ENCODE assay signal across 9 mouse cellular contexts in the genomic region with DNA sequence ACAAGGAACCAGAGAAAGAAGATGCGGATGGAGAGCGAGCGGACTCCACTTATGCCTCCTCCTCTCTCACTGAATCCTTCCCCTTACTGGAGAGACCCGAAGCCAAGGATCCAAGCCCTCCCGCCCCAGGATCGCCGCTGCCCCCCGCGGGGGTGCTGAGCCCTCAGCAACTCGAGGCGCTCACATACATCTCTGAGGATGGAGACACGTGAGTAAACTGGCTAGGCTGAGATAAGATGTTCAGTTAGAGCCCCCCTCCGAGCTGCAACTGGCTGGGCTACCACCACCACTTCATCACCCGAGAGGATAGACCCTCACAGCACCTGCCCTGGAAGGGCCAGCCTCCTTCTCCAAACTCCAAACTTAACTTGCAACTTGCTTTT. TPM values are rescaled to one million over a fixed set of nuclear protein-coding genes. Genes with fewer than 3 reads are reported as not detected.
DNase-seq lines count a peak whose midpoint lies in the region; ATAC-seq and TF ChIP-seq lines count a peak whose summit lies in the region.
"Had no signal": no experiment of that assay in that cellular context is flagged by ENCODE, and none has a peak within 500 bp of the region (broad histone marks: within the 10 kb centered on the region; RNA-seq: fewer than 3 reads in every experiment).

No protein-coding gene starts in this region.

- intact Hi-C loops in left cerebral cortex, adult 2 months (cut with DNase I), result no loop called here

- 4% methylated on average over 14 of the region's 14 CpGs for WGBS in embryonic facial prominence, embryonic 13.5 days
- 1% methylated on average over 14 of the region's 14 CpGs for WGBS in intestine, embryonic 14.5 days

- H3K36me3 ChIP-seq in embryonic facial prominence, embryonic 13.5 days, result peaks cover 3% of the 10 kb centered on the region; the same call in 1 of the 2 replicates
- no peaks in the 10 kb centered on the region for H3K36me3 ChIP-seq in intestine, embryonic 14.5 days (ENCODE audit: control insufficient read depth, insufficient read depth, low read length)

- peaks cover 25% of the 10 kb centered on the region for H3K27me3 ChIP-seq in embryonic facial prominence, embryonic 13.5 days
- H3K27me3 ChIP-seq in intestine, embryonic 14.5 days (replicated peaks; ENCODE audit: control insufficient read depth, insufficient read depth, low read length), result peaks cover 8% of the 10 kb centered on the region; the same call in 1 of the 2 replicates

- DNase-seq in left cerebral cortex, adult 2 months (ENCODE audit: extremely low spot score in 1 of 2, low spot score in 2 of 2), result no peak
- DNase-seq in left cerebral cortex, adult 9 months (ENCODE audit: low spot score in 2 of 2), result no peak
- DNase-seq in intestine, embryonic 14.5 days (ENCODE audit: low spot score), result no peak
- peak; percentile 53 for DNase-seq in neural tube, embryonic 10.5 days (ENCODE audit: extremely low spot score, low spot score)
- DNase-seq in layer of hippocampus, adult 8-10 months (ENCODE audit: low spot score in 2 of 2), result no peak
- no peak for DNase-seq in frontal cortex, postnatal 36 days (ENCODE audit: low spot score in 2 of 2)
- no peak for DNase-seq in kidney, postnatal 10 days

- no peak for TF ChIP-seq CTCF in left cerebral cortex, adult 2 months (IDR thresholded peaks at IDR 0.05)

- peak overlapping the region; percentile 82 for H3K9ac ChIP-seq in embryonic facial prominence, embryonic 13.5 days
- peak overlapping the region; percentile 55 for H3K9ac ChIP-seq in intestine, embryonic 14.5 days (ENCODE audit: low read length)

- H3K4me3 ChIP-seq in left cerebral cortex, adult 2 months, result peak overlapping the region; percentile 71
- H3K4me3 ChIP-seq in embryonic facial prominence, embryonic 13.5 days, result peak overlapping the region; percentile 68
- peak overlapping the region; percentile 59 for H3K4me3 ChIP-seq in intestine, embryonic 14.5 days (ENCODE audit: low read depth, low read length)

- no peaks in the 10 kb centered on the region for H3K9me3 ChIP-seq in embryonic facial prominence, embryonic 13.5 days
- no peaks in the 10 kb centered on the region for H3K9me3 ChIP-seq in intestine, embryonic 14.5 days (ENCODE audit: control insufficient read depth, low read length)

- H3K4me1 ChIP-seq in embryonic facial prominence, embryonic 13.5 days, result peaks cover 34% of the 10 kb centered on the region
- peaks cover 8% of the 10 kb centered on the region; the same call in 1 of the 2 replicates for H3K4me1 ChIP-seq in intestine, embryonic 14.5 days (replicated peaks; ENCODE audit: control insufficient read depth, insufficient read depth, low read length)

- H3K27ac ChIP-seq in left cerebral cortex, adult 2 months, result no peak overlapping the region
- no peak overlapping the region for H3K27ac ChIP-seq in embryonic facial prominence, embryonic 13.5 days
- no peak overlapping the region for H3K27ac ChIP-seq in intestine, embryonic 14.5 days (ENCODE audit: low read depth)

- no peak for ATAC-seq in embryonic facial prominence, embryonic 13.5 days (ENCODE audit: insufficient number of reproducible peaks, insufficient read depth, low FRiP score, low TSS enrichment, low read depth)
- ATAC-seq in intestine, embryonic 14.5 days (replicated peaks; ENCODE audit: low FRiP score, low TSS enrichment, low read depth), result no peak

- H3K4me2 ChIP-seq in embryonic facial prominence, embryonic 13.5 days, result peak overlapping the region; percentile 97
- peak overlapping the region; percentile 95 for H3K4me2 ChIP-seq in intestine, embryonic 14.5 days (ENCODE audit: low read length)

RNA-seq across cellular contexts. Expression of gene Nfkbie, which starts 0.6 kb away (rescaled TPM):
- total RNA-seq in left cerebral cortex, adult 2 months (2021), result 1 to 10 TPM; 2.3 to 2.4 TPM
- polyA plus RNA-seq in embryonic facial prominence, embryonic 13.5 days (2015; fragmentation: Nextera tagmentation; extraction: Ambion mirVana), result 4.7 TPM in 2 replicates
- 3.7 and 4.0 TPM in 2 replicates for polyA plus RNA-seq in intestine, embryonic 14.5 days (2014; fragmentation: Nextera tagmentation; extraction: Ambion mirVana)
- 1 to 10 TPM; 2.3 to 3.3 (median 2.7) TPM for total RNA-seq in layer of hippocampus, adult 8-10 months (2022)

RNA-seq across cellular contexts. Expression of gene Tmem151b, which starts 6.6 kb away (rescaled TPM):
- total RNA-seq in left cerebral cortex, adult 2 months (2021), result 100 to 1,000 TPM; 132 to 133 TPM
- polyA plus RNA-seq in embryonic facial prominence, embryonic 13.5 days (2015; fragmentation: Nextera tagmentation; extraction: Ambion mirVana), result 7.7 and 10.1 TPM in 2 replicates
- 2.1 and 2.3 TPM in 2 replicates for polyA plus RNA-seq in intestine, embryonic 14.5 days (2014; fragmentation: Nextera tagmentation; extraction: Ambion mirVana)
- total RNA-seq in layer of hippocampus, adult 8-10 months (2022), result 100 to 1,000 TPM in 3 of 4 experiments, 10 to 100 TPM in 1; 91.5 to 121 (median 111) TPM

RNA-seq across cellular contexts. Expression of gene Slc35b2, which starts 7.6 kb away (rescaled TPM):
- 10 to 100 TPM; 21.5 to 26.3 TPM for total RNA-seq in left cerebral cortex, adult 2 months (2021)
- 104 and 122 TPM in 2 replicates for polyA plus RNA-seq in embryonic facial prominence, embryonic 13.5 days (2015; fragmentation: Nextera tagmentation; extraction: Ambion mirVana)
- 136 and 146 TPM in 2 replicates for polyA plus RNA-seq in intestine, embryonic 14.5 days (2014; fragmentation: Nextera tagmentation; extraction: Ambion mirVana)
- 10 to 100 TPM; 26.6 to 35.6 (median 30.3) TPM for total RNA-seq in layer of hippocampus, adult 8-10 months (2022)

RNA-seq across cellular contexts. Expression of gene Hsp90ab1, which starts 17.0 kb away (rescaled TPM):
- total RNA-seq in left cerebral cortex, adult 2 months (2021), result 1,000 to 10,000 TPM; 1,492 to 1,507 TPM
- polyA plus RNA-seq in embryonic facial prominence, embryonic 13.5 days (2015; fragmentation: Nextera tagmentation; extraction: Ambion mirVana), result 1,480 and 1,606 TPM in 2 replicates
- polyA plus RNA-seq in intestine, embryonic 14.5 days (2014; fragmentation: Nextera tagmentation; extraction: Ambion mirVana), result 1,628 and 1,680 TPM in 2 replicates
- 1,000 to 10,000 TPM; 1,566 to 2,023 (median 1,742) TPM for total RNA-seq in layer of hippocampus, adult 8-10 months (2022)

RNA-seq across cellular contexts. Expression of gene Tcte1, which starts 32.9 kb away (rescaled TPM):
- total RNA-seq in left cerebral cortex, adult 2 months (2021), result 1 to 10 TPM; 1.1 to 1.3 TPM
- polyA plus RNA-seq in embryonic facial prominence, embryonic 13.5 days (2015; fragmentation: Nextera tagmentation; extraction: Ambion mirVana), result 1.0 and 1.1 TPM in 2 replicates
- 0.60 and 0.70 TPM in 2 replicates for polyA plus RNA-seq in intestine, embryonic 14.5 days (2014; fragmentation: Nextera tagmentation; extraction: Ambion mirVana)
- 1 to 10 TPM in 3 of 4 experiments, under 1 TPM in 1; 0.92 to 1.3 (median 1.1) TPM for total RNA-seq in layer of hippocampus, adult 8-10 months (2022)
- total RNA-seq: adrenal gland, adult 2 months had no signal
- polyA plus RNA-seq: adrenal gland, adult 2 months had no signal
